Mouse (Mus musculus): ENCODE results near the gene Sap30.

Sap30 gene

GRCm38 (mm10) chr8:57436437-57436796, 51.2 kb downstream of the Sap30 start:
- no peak for DNase-seq (ENCODE audit: low spot score)

- DNase-seq (ENCODE audit: low spot score): no peak
Observed at GRCm38 (mm10) chr8:57435768-57436436, 51.8 kb downstream of the Sap30 start.

- no peak for DNase-seq (ENCODE audit: low spot score)
Observed at GRCm38 (mm10) chr8:57432802-57433201, 54.9 kb downstream of the Sap30 start.
